Mouse (Mus musculus): Measurements from ENCODE around the gene Gbp6. TPM values are rescaled to one million over a fixed set of nuclear protein-coding genes. Genes with fewer than 3 reads are reported as not detected.
"Not testable (repeated sequence)": the region's sequence is repeated elsewhere in the genome, so short reads cannot be mapped to it uniquely, and the experiment has no call there.

Gene Gbp6
- total and polyA plus RNA-seq, 3 experiments = 0.16 TPM; not detected in 2

- H3K4me1 ChIP-seq (ENCODE audit: insufficient read depth, low read depth, low read length); H3K36me3 ChIP-seq (replicated peaks); ATAC-seq (ENCODE audit: extremely low read depth, insufficient number of reproducible peaks, low FRiP score, poor library complexity, severe bottlenecking); H3K27me3 ChIP-seq (ENCODE audit: insufficient read depth, low read length); DNase-seq (ENCODE audit: low spot score); H3K9me3 ChIP-seq (replicated peaks); H3K4me3 ChIP-seq (ENCODE audit: low read depth, low read length): not testable (repeated sequence)
These were observed 55.1 kb downstream of the Gbp6 start for GRCm38 (mm10) chr5:105238402-105238801.

- H3K4me3 ChIP-seq (ENCODE audit: low read depth, low read length); H3K36me3 ChIP-seq (replicated peaks); DNase-seq (ENCODE audit: low spot score); H3K27me3 ChIP-seq (ENCODE audit: insufficient read depth, low read length); H3K4me1 ChIP-seq (ENCODE audit: insufficient read depth, low read depth, low read length); ATAC-seq (ENCODE audit: extremely low read depth, insufficient number of reproducible peaks, low FRiP score, poor library complexity, severe bottlenecking); H3K9me3 ChIP-seq (replicated peaks): not testable (repeated sequence)
These were observed 57.5 kb downstream of the Gbp6 start for GRCm38 (mm10) chr5:105236040-105236439.

Other genes starting within 250 kb of the Gbp6 start
- gene Gbp9, start 154.2 kb downstream of the Gbp6 start, total RNA-seq (2014; fragmentation: Nextera tagmentation) = not detected in 2 replicates
- 0.16 TPM in 1 of 2 replicates, not detected in the other for gene Gbp9, start 154.2 kb downstream of the Gbp6 start, total RNA-seq (2017)
- gene Gbp9, start 154.2 kb downstream of the Gbp6 start, polyA plus RNA-seq (2012) = not detected in 2 replicates
- not detected in 2 replicates for gene Gbp8, start 154.2 kb downstream of the Gbp6 start, total RNA-seq (2014; fragmentation: Nextera tagmentation)
- 0.05 and 0.12 TPM in 2 replicates for gene Gbp8, start 154.2 kb downstream of the Gbp6 start, total RNA-seq (2017)
- not detected in 2 replicates for gene Gbp8, start 154.2 kb downstream of the Gbp6 start, polyA plus RNA-seq (2012)
- not detected in 2 replicates for gene Gbp4, start 154.1 kb downstream of the Gbp6 start, total RNA-seq (2014; fragmentation: Nextera tagmentation)
- gene Gbp4, start 154.1 kb downstream of the Gbp6 start, total RNA-seq (2017) = 0.17 and 0.93 TPM in 2 replicates
- not detected in 2 replicates for gene Gbp4, start 154.1 kb downstream of the Gbp6 start, polyA plus RNA-seq (2012)
- gene Gbp10, start 54.2 kb downstream of the Gbp6 start, total RNA-seq (2014; fragmentation: Nextera tagmentation) = not detected in 2 replicates
- gene Gbp10, start 54.2 kb downstream of the Gbp6 start, total RNA-seq (2017) = 0.76 TPM in 1 of 2 replicates, not detected in the other
- not detected in 2 replicates for gene Gbp10, start 54.2 kb downstream of the Gbp6 start, polyA plus RNA-seq (2012)
- not detected in 2 replicates for gene Gm43302, start within 50 bp of the Gbp6 start, total RNA-seq (2014; fragmentation: Nextera tagmentation)
- under 0.01 and 0.12 TPM in 2 replicates for gene Gm43302, start within 50 bp of the Gbp6 start, total RNA-seq (2017)
- gene Gm43302, start within 50 bp of the Gbp6 start, polyA plus RNA-seq (2012) = not detected in 2 replicates
- 55.3 and 57.0 TPM in 2 replicates for gene Lrrc8b, start 122.1 kb upstream of the Gbp6 start, total RNA-seq (2014; fragmentation: Nextera tagmentation)
- gene Lrrc8b, start 122.1 kb upstream of the Gbp6 start, total RNA-seq (2017) = 17.0 and 18.0 TPM in 2 replicates
- 3.9 and 6.4 TPM in 2 replicates for gene Lrrc8b, start 122.1 kb upstream of the Gbp6 start, polyA plus RNA-seq (2012)
- gene Lrrc8c, start 225.7 kb upstream of the Gbp6 start, total RNA-seq (2014; fragmentation: Nextera tagmentation) = 50.6 and 53.4 TPM in 2 replicates
- gene Lrrc8c, start 225.7 kb upstream of the Gbp6 start, total RNA-seq (2017) = 7.7 and 10.1 TPM in 2 replicates
- gene Lrrc8c, start 225.7 kb upstream of the Gbp6 start, polyA plus RNA-seq (2012) = 70.0 and 75.7 TPM in 2 replicates